Mouse (Mus musculus) heart, postnatal 0 days (tissue): ENCODE results near the gene Vstm2a.

Source experiments
- CTCF ChIP-seq: IDR thresholded peaks from 2 replicates; pipeline ENCODE4 v1.5.1; 2016; ENCODE audit warnings: antibody characterized with exemption, control low read depth, low read depth
- EP300 ChIP-seq: IDR thresholded peaks from 2 replicates; pipeline ENCODE4 v1.6.1; 2016; ENCODE audit warnings: antibody characterized with exemption, low read depth

- TF ChIP-seq CTCF (no peak), EP300 (no peak)
Measured at GRCm38 (mm10) chr11:16299960-16300359, 42.4 kb downstream of the Vstm2a start.
